Mouse (Mus musculus): ENCODE measurements around the gene Grip1.

GRCm38 (mm10) chr10:119852582-119853135, 399.0 kb downstream of the Grip1 start:
- TF ChIP-seq CTCF (IDR thresholded peaks at IDR 0.05) (no peak), EP300 (IDR thresholded peaks at IDR 0.05) (no peak)
